Mouse (Mus musculus): ENCODE measurements around the gene Ctnnal1.
"Not testable (repeated sequence)": the region's sequence is repeated elsewhere in the genome, so short reads cannot be mapped to it uniquely, and the experiment has no call there.

The Ctnnal1 gene

DNA sequence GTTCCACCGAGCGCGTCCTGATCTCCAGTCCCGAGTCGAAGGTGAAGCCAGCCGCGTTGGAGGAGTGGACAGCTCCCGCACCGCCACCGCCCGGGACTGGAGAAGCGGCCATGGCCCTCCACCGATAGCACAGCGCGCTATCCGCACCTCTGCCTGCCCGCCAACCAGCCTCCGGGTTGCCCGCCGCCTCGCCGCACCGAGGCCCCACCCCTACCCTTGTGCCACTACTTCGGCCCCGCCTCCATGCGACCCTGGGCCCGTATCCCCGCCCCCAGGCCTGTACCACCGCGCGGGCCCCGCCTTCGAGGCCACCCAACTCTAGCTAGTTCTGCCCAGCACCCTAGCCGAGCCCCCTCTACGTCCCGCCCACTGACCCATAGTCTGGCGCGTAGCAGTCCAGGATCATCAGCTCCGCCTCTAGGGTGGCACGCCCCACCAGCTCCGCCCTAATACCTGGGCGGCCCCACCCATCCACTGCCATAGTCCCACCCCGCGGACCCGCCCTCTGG, at the start of gene Ctnnal1:
Gene Ctnnal1, minus strand, starts transcription at position 186 of the 509 bp plus-strand sequence.
- peak; percentile 98 for DNase-seq

DNA sequence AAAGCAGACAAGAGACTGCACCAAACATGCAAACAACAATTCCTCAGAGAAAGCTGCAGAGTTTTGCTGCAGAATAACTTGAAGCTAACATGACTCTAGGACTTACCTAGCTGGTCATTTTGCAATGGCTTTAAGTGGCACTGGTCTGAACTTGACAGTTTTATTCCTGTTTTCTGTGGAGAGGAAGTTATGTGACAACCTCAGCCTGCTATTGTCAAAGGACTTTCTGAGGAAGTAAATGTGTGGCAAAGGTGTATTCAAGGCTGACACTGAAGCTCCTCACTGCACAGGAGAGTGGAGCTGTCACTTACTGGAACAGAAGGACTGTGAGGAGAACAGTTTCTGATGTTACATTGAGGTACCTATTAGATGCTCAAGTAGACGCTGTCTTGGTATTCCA, 49.8 kb upstream of the Ctnnal1 start:
- no peak for DNase-seq

DNA sequence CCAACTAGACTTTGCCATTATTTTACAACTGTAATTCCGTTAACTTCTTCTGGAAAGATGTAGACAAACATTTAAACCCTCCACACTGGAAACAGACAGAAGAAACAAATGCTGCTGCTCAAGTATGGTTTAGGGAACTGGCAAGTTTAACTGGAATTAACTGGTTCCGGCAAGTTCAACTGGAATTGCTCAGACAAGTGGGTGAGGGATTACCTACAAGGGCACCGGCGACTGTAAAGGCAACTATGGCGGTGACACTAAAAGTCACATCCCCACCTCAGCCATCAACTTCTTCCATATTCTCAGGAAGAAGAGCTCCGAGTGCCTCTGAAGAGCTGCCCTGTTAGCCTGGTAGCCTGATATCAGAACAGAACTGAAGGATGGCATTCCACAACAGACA, 49.4 kb upstream of the Ctnnal1 start:
- no peak for DNase-seq

DNA sequence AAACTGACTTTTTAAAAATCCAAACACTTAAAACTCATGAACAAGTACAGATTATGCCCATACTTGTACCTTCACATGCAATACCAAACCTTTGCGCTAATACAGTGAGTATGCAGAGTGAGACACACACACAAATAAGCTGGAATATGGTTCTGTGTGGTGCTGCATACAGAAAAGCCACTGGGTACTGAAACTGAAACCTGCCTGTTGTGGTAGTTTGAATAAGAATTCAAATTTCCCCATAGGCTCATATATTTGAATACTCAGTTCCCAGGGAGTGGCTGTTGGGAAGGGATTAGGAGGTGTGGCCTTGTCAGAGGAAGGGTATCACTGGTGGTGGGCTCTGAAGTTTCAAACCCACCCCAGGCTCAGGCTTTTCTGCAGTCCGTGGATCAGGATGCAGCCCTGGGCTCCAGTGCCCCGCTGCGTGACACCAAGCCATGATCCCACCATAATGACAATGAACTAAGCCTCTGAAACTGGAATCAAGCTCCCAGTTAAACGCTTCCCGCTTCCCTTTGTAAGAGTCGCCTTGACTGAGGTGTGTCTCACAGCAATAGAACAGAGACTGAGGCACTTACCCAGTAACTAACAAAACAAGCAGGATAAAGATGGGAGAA, 47.5 kb upstream of the Ctnnal1 start:
- no peak for DNase-seq

DNA sequence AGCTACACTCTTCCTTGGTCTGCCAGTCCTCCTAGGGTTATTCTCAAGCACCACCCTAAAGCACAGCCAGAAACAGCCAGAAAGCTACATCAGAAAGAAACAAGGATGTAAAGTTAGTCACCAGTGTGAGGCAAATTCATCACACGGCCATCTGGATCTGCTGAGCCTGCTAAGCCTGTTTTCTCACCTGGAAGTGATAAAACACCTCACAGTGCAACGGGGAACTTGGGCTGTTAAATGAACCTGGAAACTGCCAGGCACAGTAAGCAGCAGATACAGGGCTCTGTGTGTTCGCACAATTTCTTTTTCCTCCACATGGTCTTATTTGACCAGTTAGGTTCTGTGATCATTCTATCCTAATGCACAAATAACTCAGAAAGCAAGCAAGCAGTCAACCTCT, 44.6 kb upstream of the Ctnnal1 start:
- DNase-seq = no peak

DNA sequence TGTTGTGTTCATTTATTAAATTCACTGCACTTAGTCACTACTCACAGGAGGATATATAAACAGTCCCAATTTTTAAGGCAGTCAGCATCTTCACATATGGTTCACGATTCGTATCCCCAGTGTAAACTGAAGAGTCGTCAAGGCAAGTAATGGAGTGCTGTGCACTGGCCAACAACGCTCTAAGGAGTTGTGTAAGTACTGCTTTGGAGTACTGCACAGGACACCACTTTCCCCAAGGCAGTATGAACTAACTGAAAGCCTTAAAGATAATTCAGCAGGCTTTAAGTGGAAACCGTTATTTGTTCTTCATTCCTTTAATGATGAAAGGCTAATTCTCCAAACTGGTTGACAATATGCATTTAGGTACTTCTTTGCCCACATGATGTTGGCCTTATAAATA, 42.7 kb upstream of the Ctnnal1 start:
- DNase-seq = no peak

DNA sequence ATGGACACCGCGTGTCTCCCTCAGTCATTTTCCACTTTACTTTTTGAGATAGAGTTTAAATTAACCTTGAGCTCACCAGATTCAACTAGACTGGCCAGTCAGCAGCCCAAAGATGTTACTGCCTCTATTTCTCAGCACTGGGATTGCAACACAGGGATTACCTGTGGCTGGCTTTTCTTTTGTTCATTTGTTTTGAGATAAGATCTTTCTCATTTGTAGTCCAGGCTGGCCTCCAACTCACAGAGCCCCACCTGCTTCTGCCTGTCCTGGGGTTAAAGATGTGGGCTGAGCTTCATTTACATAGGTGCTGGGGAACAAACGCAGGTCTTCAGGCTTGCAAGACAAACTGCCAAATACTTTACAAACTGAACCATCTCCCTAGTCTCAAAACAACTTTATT, 41.9 kb upstream of the Ctnnal1 start:
- no peak for DNase-seq

DNA sequence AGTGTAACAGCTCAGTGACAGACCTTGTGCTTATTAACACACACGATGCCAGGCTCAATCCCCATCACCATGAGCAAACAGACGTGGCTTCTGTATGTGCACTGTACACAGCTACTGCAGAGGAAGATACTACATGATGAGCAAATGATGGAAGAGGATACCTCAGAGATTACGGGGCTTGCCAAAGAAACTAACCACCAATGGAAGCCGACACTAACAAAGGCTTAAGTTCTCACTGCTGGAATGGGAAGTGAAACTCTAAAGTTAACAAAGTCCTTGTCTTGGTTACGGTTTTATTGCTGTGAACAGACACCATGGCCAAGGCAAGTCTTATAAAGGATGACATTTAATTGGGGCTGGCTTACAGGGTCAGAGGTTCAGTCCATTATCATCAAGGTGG, 40.5 kb upstream of the Ctnnal1 start:
- DNase-seq = no peak

DNA sequence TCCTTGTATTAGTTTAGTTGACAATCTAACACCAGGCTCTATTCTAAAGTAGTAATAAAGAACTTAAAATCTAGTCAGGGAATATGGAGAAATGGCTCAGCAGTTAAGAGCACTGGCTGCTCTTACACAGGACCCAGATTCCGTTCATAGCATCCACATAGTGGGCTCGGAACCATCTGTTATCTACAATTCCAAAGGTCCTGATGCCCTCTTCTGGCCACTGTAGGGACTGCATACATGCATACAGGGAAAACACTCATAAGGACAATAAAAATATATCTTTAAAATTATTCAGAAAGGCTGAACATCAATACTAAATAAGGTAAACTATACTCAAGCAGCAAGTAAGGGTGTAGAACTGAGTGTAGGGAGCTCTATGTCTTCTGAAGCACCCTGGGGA, 36.7 kb upstream of the Ctnnal1 start:
- DNase-seq = no peak

DNA sequence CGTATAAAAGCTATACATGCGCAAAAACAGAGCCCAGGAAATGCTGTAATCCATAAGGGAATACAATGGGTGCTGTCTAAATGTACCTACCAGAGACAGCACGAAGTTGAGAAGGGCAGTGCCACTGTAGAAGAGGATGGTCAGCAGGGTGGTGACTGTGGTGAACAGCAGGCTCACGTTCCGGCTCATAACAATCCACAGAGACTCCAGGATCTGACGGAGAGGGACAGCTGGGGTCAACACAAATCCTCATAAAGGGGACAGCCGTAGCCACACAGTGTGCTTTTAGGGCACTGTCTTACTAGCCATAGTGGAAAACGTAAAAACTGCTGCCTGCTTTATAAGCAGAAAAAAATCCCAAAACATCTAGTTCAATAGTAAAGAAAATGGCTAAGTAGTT, 34.2 kb upstream of the Ctnnal1 start:
- no peak for DNase-seq

DNA sequence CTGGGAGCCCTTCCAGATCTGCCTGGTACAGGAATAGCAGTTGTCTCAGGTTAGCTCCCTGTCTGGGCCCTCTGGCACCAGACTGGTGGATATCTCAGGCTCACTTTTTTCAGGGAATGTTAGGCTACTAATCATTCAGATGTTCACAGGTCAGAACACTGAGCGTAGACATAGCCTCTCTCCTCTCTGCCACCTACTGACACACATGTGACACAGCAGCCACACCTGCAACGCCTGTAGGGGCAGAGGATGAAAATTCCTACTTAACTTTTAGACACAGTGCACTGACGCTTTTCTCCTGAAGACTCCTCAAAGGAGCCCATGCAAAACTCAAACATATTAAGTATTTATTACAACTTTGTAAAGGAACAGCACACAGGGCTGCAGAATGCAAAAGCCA, 32.5 kb upstream of the Ctnnal1 start:
- no peak for DNase-seq

DNA sequence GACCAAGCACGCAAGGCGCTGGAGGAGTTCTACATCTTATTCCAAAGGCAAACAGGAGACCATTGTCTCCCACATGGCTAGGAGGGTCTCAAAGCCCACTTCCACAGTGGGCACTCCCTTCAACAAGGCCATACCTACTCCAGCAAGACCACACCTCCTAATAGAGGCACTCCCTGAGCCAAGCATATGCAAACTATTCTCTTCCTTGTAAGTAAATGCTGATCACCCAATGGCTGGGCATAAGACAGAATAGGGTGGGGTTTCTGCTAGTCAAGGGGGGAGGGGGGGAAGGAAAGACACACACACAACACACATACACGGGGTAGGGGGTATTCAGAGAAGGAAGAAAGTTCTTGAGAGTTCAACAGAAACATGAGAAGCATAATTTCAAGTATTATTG, 29.2 kb upstream of the Ctnnal1 start:
- no peak for DNase-seq

DNA sequence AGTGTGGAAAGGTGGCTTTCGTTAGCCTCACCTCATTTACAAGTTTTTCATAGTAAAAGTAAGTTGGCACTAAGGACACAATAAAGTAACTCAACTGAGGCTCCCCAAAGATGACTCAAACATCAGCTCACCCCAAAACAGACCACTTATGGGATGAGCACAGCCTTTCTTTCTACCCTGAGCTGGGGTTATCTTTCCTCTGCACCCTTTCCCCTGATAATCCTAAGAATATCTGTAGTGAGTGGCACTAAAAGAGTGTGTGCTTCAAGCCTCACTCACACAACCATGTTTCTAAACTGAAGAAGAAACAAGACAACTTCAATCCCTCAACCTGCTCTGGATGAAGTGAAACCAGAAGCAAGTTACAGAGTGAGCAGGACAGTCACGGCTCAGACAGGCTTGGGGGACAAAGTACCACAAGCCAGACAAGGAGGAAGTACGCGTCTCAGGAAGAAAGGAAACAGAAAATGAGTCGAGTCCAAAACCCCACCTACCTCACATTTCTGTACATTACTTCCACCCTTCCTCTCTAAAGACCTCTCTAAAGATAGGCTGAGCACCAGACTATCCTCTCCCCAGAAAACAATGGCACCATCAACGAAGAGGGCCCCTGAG, 27.6 kb upstream of the Ctnnal1 start:
- DNase-seq = no peak

DNA sequence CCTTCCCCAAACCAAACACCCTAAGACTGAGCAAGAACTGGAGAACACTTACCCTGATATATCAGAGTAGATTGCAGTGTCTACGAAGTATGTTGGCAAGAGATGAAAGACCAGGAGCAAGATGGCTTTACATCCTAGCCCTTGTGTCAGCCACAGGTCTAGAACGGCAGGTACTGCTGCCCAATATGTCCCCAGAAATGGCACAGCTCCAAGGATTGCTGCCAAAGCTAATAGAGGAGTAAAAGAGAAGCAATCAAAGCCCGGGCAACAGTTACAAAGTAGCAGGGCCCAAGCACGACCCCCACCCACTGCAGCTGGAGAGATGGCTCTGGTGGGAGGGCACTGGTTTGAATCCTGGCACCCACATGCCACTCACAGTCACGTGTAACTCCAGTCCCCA, 23.5 kb upstream of the Ctnnal1 start:
- no peak for DNase-seq

DNA sequence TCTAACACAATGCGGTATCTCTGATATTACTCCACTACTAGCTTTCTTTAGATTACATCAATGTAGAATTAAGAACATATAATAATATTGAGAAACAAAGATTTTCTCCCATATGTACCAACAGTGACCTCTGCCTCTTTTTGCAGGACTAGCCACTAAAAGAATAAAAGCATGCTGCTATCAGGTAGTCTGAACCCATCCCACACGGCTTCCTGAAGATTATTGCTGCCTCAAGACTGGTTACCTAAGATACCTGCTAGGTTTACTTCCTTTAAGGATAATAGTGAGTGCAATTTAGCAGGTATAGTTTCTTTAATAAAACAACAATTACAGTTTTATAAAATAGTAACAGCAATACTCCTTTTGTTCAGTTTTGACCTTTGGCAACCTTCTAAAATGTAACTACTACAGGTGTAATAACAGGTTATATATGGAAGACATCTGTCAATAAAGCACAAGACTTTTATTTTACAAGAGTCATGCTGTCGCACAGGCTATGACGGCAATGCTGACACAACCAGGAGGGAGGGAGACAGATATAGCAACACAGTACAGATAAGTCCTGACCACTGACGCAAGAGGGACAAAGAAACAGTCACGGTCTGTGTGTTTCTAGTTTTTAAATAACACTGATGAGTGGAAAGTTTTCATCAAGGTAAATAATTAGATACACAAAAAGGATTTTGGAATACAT, 21.4 kb upstream of the Ctnnal1 start:
- no peak for DNase-seq

DNA sequence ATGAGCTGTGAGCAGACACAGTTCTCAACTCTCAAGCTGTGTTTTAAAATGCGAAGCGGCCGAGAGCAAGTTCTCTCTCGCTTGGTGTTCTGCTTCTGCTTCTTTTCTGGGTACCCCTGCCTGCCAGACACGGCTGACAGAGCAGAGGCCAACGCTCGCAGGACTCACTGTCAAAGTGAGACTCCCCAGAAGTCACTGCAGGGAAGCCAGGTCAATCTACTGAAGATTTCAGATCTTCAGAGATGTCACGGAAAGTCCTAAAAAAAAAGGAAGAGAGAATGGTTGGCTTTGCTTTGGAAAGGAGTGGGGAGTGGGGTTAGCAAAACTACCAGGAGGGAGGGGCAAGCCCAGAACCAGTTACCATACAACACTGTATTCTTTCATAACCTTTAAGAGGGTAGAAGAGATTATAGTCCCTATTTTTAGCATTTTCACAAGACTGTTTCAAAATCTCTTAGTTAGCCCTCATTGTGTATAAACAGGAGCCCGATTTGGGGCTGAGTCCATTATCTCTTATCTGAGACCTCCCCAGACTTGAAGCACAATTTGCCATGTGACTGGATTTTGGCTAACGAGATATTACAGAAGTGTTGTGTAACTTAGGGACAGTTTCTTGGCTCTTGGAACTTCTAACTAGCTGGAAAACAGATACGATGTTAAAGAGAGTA, 15.2 kb upstream of the Ctnnal1 start:
- DNase-seq = no peak

DNA sequence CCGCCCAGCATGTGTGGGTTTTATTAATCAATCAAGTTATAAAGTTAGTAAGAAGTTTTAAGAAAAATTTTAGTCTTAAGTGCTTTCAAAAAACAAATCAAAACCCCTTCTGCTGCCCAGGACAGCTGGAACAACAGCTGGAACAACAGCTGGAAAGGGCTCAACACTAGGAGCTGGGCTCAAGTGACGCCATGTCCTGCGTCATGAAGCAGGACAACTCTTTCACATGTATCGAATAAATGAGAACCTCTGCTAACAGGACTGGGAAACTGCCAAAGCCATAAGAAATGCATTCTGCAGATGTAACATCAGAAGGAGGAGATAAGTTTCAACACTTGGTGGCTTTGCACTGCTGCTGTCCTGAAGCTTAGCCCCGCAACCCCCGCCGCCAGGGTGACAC, 14.0 kb upstream of the Ctnnal1 start:
- DNase-seq = no peak

DNA sequence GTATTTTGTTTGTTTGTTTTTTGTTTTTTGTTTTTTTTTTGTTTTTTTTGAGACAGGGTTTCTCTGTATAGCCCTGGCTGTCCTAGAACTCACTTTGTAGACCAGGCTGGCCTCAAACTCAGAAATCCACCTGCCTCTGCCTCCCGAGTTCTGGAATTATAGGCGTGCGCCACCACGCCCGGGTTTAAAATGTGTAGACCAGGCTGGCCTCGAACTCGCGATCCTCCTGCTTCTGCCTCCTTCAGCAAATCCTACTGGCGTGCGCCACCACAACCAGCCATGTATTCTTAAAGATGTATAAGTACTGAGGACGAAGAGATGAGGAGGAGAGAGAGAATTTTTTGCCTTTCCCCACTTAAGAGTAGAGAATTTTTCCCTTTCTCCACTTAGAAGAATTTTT, 5.6 kb upstream of the Ctnnal1 start:
- not testable (repeated sequence) for DNase-seq

DNA sequence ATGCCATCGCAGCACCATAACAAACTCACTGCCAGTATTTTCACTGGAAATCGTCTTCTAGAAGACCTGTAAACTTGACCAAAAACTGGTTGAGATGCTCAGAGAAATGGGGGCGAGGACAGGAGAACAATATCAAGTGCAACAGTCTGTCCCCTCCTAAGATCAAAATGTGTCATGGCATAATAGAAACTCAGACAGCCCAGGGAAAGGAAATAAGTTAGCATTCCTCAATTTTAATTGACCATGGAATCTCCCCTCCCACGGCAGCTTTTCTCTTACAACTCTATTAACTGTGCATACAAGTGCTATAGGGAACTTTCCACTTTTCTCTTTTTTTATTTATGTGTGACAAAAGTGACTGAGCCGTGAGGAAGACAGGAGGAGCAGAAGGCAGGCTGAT, 2.8 kb upstream of the Ctnnal1 start:
- no peak for DNase-seq

DNA sequence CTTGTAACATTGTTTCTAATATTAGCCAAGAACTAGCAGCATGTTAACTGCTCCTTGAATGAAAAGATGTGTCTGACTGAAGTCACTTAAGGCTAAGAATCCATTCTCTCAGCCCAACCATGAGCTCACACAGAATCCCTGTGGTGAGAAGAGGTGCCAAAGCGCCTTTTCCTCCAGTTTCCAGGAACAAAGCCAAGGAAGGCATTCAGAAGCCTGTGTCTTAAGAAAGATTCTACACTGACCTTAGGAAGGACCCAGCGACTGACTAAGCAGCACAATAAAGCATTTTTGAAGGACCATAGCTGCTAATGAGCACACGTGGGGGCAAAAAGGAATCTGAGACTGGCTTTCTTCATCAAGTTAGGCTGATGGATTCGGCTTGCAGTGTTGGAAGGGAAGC, 983 bp upstream of the Ctnnal1 start:
- peak; percentile 18 for DNase-seq

DNA sequence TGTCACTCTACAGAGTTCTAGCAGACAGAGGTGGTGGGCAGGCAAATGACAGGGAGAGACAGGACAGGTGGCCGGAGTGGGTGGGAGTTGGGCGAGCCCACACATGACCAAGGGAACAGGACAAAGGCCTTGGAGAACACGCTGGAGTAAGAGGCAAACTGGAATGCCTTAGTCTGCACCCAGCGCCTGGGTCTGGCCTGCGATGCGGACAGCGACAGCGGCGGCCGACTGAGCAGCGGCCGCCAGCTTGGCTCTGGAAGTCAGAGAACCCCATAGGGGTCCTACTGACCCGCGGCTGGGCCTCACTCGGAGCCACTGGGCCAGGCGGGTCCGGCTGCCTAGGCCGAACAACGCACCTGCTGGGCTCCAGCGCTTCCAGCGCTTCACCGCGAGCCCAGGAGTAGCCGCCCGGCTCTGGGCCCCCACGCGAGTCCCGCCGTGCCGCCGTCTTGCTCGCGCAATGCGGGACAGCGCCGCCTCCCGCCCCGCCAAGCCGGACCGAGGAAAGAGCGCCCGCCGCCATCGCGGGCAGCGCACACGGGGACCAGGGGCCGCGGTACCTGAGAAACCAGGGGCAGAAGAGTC, 479 bp downstream of the Ctnnal1 start:
- DNase-seq = peak; percentile 45

DNA sequence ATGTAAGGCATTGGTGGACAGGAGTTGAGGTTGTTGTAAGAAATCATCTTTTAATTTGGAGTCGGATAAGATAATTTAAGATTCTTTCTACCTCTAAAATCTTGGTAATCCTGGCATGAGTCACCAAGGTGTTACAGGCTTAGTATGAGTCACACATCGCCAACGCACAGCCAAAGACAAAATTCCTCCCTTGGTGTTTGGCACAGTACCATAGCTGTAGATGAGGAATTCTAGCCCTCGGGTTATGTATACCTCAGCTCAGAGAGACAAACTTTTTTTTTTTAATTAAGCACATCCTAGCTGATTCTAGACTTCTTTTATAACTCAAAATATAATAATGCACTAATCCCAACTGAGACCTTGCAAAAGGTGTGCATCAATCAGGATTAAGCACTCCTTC, 972 bp downstream of the Ctnnal1 start:
- peak; percentile 17 for DNase-seq

DNA sequence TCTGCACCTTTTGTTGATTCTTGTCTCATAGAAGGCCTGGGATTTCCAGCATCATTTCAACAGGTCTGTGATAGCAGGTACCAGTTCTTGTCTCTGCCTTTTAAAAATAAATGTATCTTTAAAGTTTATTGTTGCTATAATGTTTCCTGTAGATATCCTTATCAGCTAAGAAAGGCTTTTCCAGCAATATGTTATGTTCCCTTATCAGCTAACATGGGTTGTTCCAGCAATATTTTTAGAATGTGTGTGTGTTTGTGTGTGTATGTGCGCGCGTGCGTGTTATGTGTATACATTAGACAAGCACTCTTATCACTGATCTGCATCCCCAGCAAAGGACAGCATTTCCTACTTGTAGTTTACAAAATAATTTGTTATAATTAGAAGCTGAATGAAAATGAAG, 3.4 kb downstream of the Ctnnal1 start:
- no peak for DNase-seq

DNA sequence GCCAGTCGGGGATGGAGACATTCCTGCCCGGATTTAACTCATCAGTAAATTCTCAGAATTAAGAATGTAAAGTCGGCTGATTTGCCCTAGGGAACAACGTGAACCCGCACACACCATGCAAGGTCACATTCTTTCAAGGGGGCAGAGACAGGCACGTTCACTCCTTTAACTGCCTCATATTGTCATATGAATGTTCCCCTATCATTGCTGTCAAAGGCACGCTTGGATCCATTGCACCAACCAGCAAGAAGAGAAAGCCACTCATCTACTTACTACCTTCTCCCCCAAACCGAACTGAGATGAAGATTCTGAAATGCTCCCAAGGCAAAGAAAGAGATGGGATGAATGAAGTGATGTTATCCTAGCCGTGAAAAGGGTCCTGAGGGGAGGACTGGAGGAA, 6.3 kb downstream of the Ctnnal1 start:
- no peak for DNase-seq
